Mouse (Mus musculus) lung, postnatal 0 days (tissue): ENCODE measurements around the gene Gpnmb. TPM values are rescaled to one million over a fixed set of nuclear protein-coding genes. Genes with fewer than 3 reads are reported as not detected.

Experiments
- ATAC-seq: fragments of 200-750 bp; cut with Nextera tagmentation; 2 replicates; pipeline ENCODE4 v1.8.0; 2017; ENCODE audit warnings: moderate library complexity
- DNase-seq: peaks from one replicate; pipeline ENCODE4 v3.0.0-alpha.2; 2016; ENCODE audit warnings: low spot score
- H3K27ac ChIP-seq: fragments of 300-500 bp; sonication (generic); 2 replicates; pipeline ENCODE4 v1.5.1; 2014; ENCODE audit warnings: antibody characterized with exemption, mild to moderate bottlenecking, low read length, mixed read lengths
- H3K27me3 ChIP-seq: fragments of 300-500 bp; sonication (generic); replicated peaks from 2 replicates; pipeline ENCODE4 v1.6.1; 2014; ENCODE audit warnings: low read length, mixed read lengths; ENCODE audit not compliant: insufficient read depth
- H3K36me3 ChIP-seq: fragments of 300-500 bp; sonication (generic); 2 replicates; pipeline ENCODE4 v1.6.1; 2014; ENCODE audit warnings: low read length, mixed read lengths; ENCODE audit not compliant: insufficient read depth
- H3K4me1 ChIP-seq: fragments of 300-500 bp; sonication (generic); 2 replicates; pipeline ENCODE4 v1.6.1; 2014; ENCODE audit warnings: antibody characterized with exemption, low read depth, low read length, mixed read lengths; ENCODE audit not compliant: insufficient read depth
- H3K4me2 ChIP-seq: fragments of 300-500 bp; sonication (generic); replicated peaks from 2 replicates; pipeline ENCODE4 v1.6.1; 2014; ENCODE audit warnings: low read depth, mild to moderate bottlenecking, low read length, moderate library complexity, mixed read lengths
- H3K4me3 ChIP-seq: fragments of 300-500 bp; sonication (generic); 2 replicates; pipeline ENCODE4 v1.5.1; 2014; ENCODE audit warnings: low read depth, low read length
- H3K9ac ChIP-seq: fragments of 300-500 bp; sonication (generic); replicated peaks from 2 replicates; pipeline ENCODE4 v1.6.1; 2014; ENCODE audit warnings: low read depth, mild to moderate bottlenecking
- H3K9me3 ChIP-seq: fragments of 300-500 bp; sonication (generic); 2 replicates; pipeline ENCODE4 v1.6.1; 2016; ENCODE audit warnings: low read length, mixed read lengths
- CTCF ChIP-seq: IDR thresholded peaks from 2 replicates; pipeline ENCODE4 v1.5.1; 2016; ENCODE audit warnings: antibody characterized with exemption, mild to moderate bottlenecking
- EP300 ChIP-seq: IDR thresholded peaks from 2 replicates; pipeline ENCODE4 v1.6.1; 2016; ENCODE audit warnings: antibody characterized with exemption, mild to moderate bottlenecking, control low read depth
- WGBS: fragments of 180-500 bp; shearing (Covaris S2); extraction: QIAGEN DNeasy Blood & Tissue Kit; methylation state at CpG from one replicate; pipeline ENCODE4 v1.1.7; 2014; 5-methylcytosine and 5-hydroxymethylcytosine counted together
- polyA plus RNA-seq: library from polyadenylated mRNA; unstranded; fragments of >200 nt; fragmentation: Nextera tagmentation; extraction: Ambion mirVana; gene quantifications from 2 replicates; pipeline ENCODE4 v1.2.1, GENCODE M21; 2015

Gene Gpnmb
- polyA plus RNA-seq, 1 experiment from 2014 or later: 1.5 TPM

- no peak overlapping the region for H3K4me3 ChIP-seq
- H3K4me2 ChIP-seq: no peak overlapping the region
- no peaks in the 10 kb centered on the region for H3K27me3 ChIP-seq
- ATAC-seq (peak; percentile 74), DNase-seq (peak; percentile 39)
- no peak overlapping the region for H3K9ac ChIP-seq
- no peak overlapping the region for H3K27ac ChIP-seq
- TF ChIP-seq EP300 (no peak), CTCF (no peak)
- no peaks in the 10 kb centered on the region for H3K36me3 ChIP-seq
- H3K9me3 ChIP-seq: no peaks in the 10 kb centered on the region
- H3K4me1 ChIP-seq: 0 out of 2 replicates have a peak, but pooled peaks cover 3% of the 10 kb centered on the region
- 71% methylated on average over 7 of the region's 7 CpGs for WGBS
Measured at GRCm38 (mm10) chr6:49025290-49025689, 11.1 kb upstream of the Gpnmb start.

DNA sequence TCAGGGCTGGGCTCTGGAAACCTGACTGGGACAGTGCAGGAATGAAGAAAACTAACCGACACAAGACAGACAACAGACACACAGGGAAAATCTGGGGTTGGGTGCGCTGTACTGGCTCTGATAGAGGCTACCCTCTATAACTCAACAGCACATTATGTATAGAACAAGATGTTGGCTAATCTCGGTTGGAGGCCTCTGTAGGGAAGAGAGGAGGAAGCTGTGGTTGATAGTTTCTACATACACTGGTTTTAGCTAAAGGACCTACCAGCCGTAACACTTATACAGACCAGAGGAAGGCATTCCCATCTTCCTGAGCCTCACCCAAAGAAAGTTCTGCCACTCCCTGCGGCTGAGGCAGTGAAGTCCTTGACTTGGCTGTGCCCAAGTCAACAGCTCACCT, 9.8 kb upstream of the Gpnmb start:
- Histone ChIP-seq H3K9ac (no peak overlapping the region), H3K36me3 (no peaks in the 10 kb centered on the region), H3K4me2 (no peak overlapping the region), H3K27ac (no peak overlapping the region), H3K4me3 (no peak overlapping the region), H3K9me3 (no peaks in the 10 kb centered on the region), H3K27me3 (no peaks in the 10 kb centered on the region), H3K4me1 (no peaks in the 10 kb centered on the region)
- WGBS: 80% methylated on average over 5 of the region's 5 CpGs
- DNase-seq: no peak
- ATAC-seq: no peak
- TF ChIP-seq CTCF (no peak), EP300 (no peak)

DNA sequence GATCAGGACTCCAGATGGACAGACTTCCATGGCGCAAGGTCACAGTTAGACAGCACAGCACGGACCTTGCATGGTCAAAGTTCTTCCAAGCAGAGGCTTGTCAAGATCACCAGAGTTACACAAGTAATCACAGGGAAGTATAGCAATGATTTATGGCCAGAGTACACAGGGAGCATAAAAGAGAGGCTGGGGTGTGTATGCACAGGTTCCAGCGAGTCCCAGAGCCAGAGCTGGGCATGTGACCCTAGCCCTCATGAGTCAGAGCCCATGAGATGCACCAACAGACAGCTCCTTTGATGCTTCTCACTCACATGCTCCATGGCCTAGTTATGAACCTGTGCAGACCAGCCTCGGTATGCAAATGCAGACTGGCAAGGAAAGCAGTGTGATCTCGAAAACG, 8.3 kb upstream of the Gpnmb start:
- Histone ChIP-seq H3K4me2 (no peak overlapping the region), H3K27me3 (no peaks in the 10 kb centered on the region), H3K9ac (no peak overlapping the region), H3K4me1 (no peaks in the 10 kb centered on the region), H3K4me3 (no peak overlapping the region), H3K9me3 (no peaks in the 10 kb centered on the region), H3K27ac (no peak overlapping the region), H3K36me3 (no peaks in the 10 kb centered on the region)
- no peak for DNase-seq
- no peak for ATAC-seq
- no peak for TF ChIP-seq CTCF
- no peak for TF ChIP-seq EP300
- 87% methylated on average over 6 of the region's 6 CpGs for WGBS

DNA sequence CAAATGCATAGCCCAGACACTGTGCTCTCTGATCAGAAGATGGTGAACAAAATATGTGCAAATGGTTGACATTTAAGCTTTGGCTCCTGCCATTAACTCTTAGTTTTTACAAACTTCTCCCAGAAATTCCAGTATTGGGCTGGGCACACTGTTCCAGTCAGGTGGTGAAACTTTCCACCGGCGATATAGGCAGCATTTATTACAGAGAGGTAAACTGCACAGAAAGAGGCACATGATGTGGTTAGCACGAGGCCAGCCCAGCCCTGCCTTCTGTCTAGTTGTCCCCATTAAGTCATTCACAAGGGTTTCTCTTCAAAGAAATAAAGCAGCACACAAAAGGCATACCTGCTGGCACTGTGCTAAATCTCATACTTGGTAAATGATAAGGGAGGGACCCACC, 7.6 kb upstream of the Gpnmb start:
- TF ChIP-seq CTCF: no peak
- TF ChIP-seq EP300: no peak
- no peak overlapping the region for H3K27ac ChIP-seq
- DNase-seq: no peak
- no peak overlapping the region for H3K9ac ChIP-seq
- H3K36me3 ChIP-seq: no peaks in the 10 kb centered on the region
- no peak for ATAC-seq
- H3K9me3 ChIP-seq: no peaks in the 10 kb centered on the region
- H3K27me3 ChIP-seq: no peaks in the 10 kb centered on the region
- WGBS: 82% methylated on average over 3 of the region's 3 CpGs
- no peak overlapping the region for H3K4me3 ChIP-seq
- H3K4me1 ChIP-seq: no peaks in the 10 kb centered on the region
- H3K4me2 ChIP-seq: no peak overlapping the region

GRCm38 (mm10) chr6:49031230-49031629, 5.1 kb upstream of the Gpnmb start:
- H3K4me2 ChIP-seq: no peak overlapping the region
- no peaks in the 10 kb centered on the region for H3K9me3 ChIP-seq
- ATAC-seq: no peak
- H3K36me3 ChIP-seq: no peaks in the 10 kb centered on the region
- H3K27ac ChIP-seq: no peak overlapping the region
- no peak overlapping the region for H3K4me3 ChIP-seq
- 59% methylated on average over 4 of the region's 4 CpGs for WGBS
- H3K4me1 ChIP-seq: no peaks in the 10 kb centered on the region
- H3K9ac ChIP-seq: no peak overlapping the region
- TF ChIP-seq CTCF: no peak
- no peak for TF ChIP-seq EP300
- DNase-seq: no peak
- H3K27me3 ChIP-seq: no peaks in the 10 kb centered on the region

- WGBS: 76% methylated on average over 4 of the region's 4 CpGs
- H3K9me3 ChIP-seq: no peaks in the 10 kb centered on the region
- H3K4me1 ChIP-seq: no peaks in the 10 kb centered on the region
- H3K36me3 ChIP-seq: no peaks in the 10 kb centered on the region
- TF ChIP-seq CTCF (no peak), EP300 (no peak)
- H3K4me3 ChIP-seq: no peak overlapping the region
- H3K27ac ChIP-seq: no peak overlapping the region
- H3K4me2 ChIP-seq: no peak overlapping the region
- ATAC-seq (no peak), DNase-seq (no peak)
- H3K27me3 ChIP-seq: no peaks in the 10 kb centered on the region
- H3K9ac ChIP-seq: no peak overlapping the region
Measured at GRCm38 (mm10) chr6:49032783-49033182, 3.6 kb upstream of the Gpnmb start.

DNA sequence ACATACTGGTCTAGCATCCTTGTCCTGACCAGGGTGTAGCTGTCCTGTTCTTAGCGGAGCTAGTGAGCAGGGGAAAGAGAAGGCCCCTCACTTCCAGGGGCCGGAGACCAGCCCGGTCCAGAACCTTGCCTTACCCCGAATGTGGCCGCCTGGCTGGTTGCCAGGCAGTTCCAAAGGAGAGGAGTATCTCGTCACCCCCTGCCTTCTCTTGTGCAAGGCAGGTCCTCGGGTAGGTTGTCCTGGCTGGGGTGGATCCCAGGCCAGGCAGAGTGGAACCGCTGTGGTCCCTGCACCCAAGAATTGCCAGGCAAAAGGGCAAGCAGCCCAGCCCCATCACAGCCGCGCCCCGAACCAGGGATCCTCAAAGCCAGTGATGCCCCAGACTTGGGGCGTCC, 919 bp downstream of the Gpnmb start:
- H3K4me2 ChIP-seq: no peak overlapping the region
- no peak for TF ChIP-seq EP300
- no peak for TF ChIP-seq CTCF
- H3K9me3 ChIP-seq: no peaks in the 10 kb centered on the region
- no peak overlapping the region for H3K27ac ChIP-seq
- DNase-seq (no peak), ATAC-seq (no peak)
- H3K9ac ChIP-seq: no peak overlapping the region
- no peaks in the 10 kb centered on the region for H3K27me3 ChIP-seq
- 56% methylated on average over 12 of the region's 12 CpGs for WGBS
- no peaks in the 10 kb centered on the region for H3K36me3 ChIP-seq
- no peaks in the 10 kb centered on the region for H3K4me1 ChIP-seq
- H3K4me3 ChIP-seq: no peak overlapping the region
